In genomic region chr2:104493951-104494800, GRCm38 (mm10) we compare ENCODE assay signal across 8 mouse cellular contexts. TPM values are rescaled to one million over a fixed set of nuclear protein-coding genes. Genes with fewer than 3 reads are reported as not detected.
DNase-seq lines count a peak whose midpoint lies in the region; ATAC-seq lines count a peak whose summit lies in the region.

Gene Hipk3 (minus strand): TSS chr2:104494446.

- WGBS in hindbrain, embryonic 15.5 days: 0% methylated on average over 70 of the region's 98 CpGs
- under 1% methylated on average over 98 of the region's 98 CpGs for WGBS in macrophage (ENCODE audit: missing documents)

- ATAC-seq in hindbrain, embryonic 15.5 days (ENCODE audit: low FRiP score, low read depth): peak; percentile 91

- peak within 1 kb of the TSS; percentile 77 for H3K4me3 ChIP-seq in hindbrain, embryonic 15.5 days
- H3K4me3 ChIP-seq in macrophage (ENCODE audit: inconsistent target): peak within 1 kb of the TSS; percentile 41

- H3K36me3 ChIP-seq in hindbrain, embryonic 15.5 days: no peaks in the 10 kb centered on the region
- no peaks in the 10 kb centered on the region for H3K36me3 ChIP-seq in macrophage (ENCODE audit: inconsistent target)

- peaks cover 22% of the 10 kb centered on the region for H3K4me1 ChIP-seq in hindbrain, embryonic 15.5 days (replicated peaks)

- DNase-seq in R1 (ENCODE audit: low read depth, low spot score): peak; percentile 70
- peak; percentile 87 to 91 for DNase-seq in cerebellum, postnatal 25 days
- DNase-seq in frontal cortex, postnatal 36 days (ENCODE audit: low spot score in 2 of 2): peak; percentile 63 to 73
- peak; percentile 65 to 79 for DNase-seq in left cerebral cortex, adult 18-20 months (ENCODE audit: low spot score in 2 of 2)
- DNase-seq in right cerebral cortex, adult 18-20 months: peak; percentile 83
- peak; percentile 40 for DNase-seq in urinary bladder, postnatal 10 days (ENCODE audit: low spot score)

- H3K4me2 ChIP-seq in hindbrain, embryonic 15.5 days: peak within 1 kb of the TSS; percentile 64

- H3K9ac ChIP-seq in hindbrain, embryonic 15.5 days: peak within 1 kb of the TSS; percentile 88

- peaks cover 39% of the 10 kb centered on the region for H3K79me2 ChIP-seq in macrophage (ENCODE audit: inconsistent target)

- peak within 1 kb of the TSS; percentile 97 for H3K27ac ChIP-seq in hindbrain, embryonic 15.5 days (replicated peaks)
- peak within 1 kb of the TSS; percentile 46 for H3K27ac ChIP-seq in macrophage

- H3K9me3 ChIP-seq in hindbrain, embryonic 15.5 days: no peaks in the 10 kb centered on the region

- H3K27me3 ChIP-seq in hindbrain, embryonic 15.5 days: no peaks in the 10 kb centered on the region

RNA-seq across cellular contexts. Expression of gene Hipk3, which starts in this region (rescaled TPM):
- polyA plus RNA-seq in hindbrain, embryonic 15.5 days (2015; fragmentation: Nextera tagmentation; extraction: Ambion mirVana): 8.1 TPM in 2 replicates
- total RNA-seq in left cerebral cortex, adult 18-20 months (2021): 100 to 1,000 TPM; 103 to 108 TPM
- total RNA-seq in macrophage (2018; cell fraction: chromatin; rRNA removed): 10 to 100 TPM; 32.7 to 96.7 (median 43.2) TPM
- total RNA-seq in macrophage (2018; cell fraction: cytosol; rRNA removed): 10 to 100 TPM; 46.0 to 99.7 (median 58.2) TPM
- 100 to 1,000 TPM in 1 of 26 experiments, 10 to 100 TPM in 25; 53.2 to 111 (median 66.6) TPM for total RNA-seq in macrophage (2018; cell fraction: nucleus; rRNA removed)
- polyA plus RNA-seq in macrophage (2018): 25.7 to 41.6 TPM (median 34.0 TPM) in 3 replicates

Comparison
In these comparisons a context has a peak if more than half of its experiments do, and no peak if none do; other contexts are left out.
1. Peak in every context shown above with its lines: DNase-seq, ATAC-seq, H3K4me3 ChIP-seq and H3K27ac ChIP-seq.